Mouse (Mus musculus): ENCODE measurements around the gene Anks3. TPM values are rescaled to one million over a fixed set of nuclear protein-coding genes. Genes with fewer than 3 reads are reported as not detected.
A peak's percentile ranks its signal among the peaks of the same experiment; 100 is the strongest.

Anks3 gene
- total and polyA plus RNA-seq, 3 experiments, result 27.1 to 33.9 TPM; not detected in 1

- Histone ChIP-seq H3K27ac (ENCODE audit: control insufficient read depth, low read depth, low read length) (peak overlapping the region; percentile 45), H3K27me3 (ENCODE audit: control insufficient read depth in 1 of 2, insufficient read depth in 2 of 2, low read length in 2 of 2) (no peaks in the 10 kb centered on the region), H3K4me3 (ENCODE audit: control insufficient read depth in 1 of 2, insufficient read depth in 1 of 2, low read depth in 2 of 2, low read length in 2 of 2) (no peak overlapping the region), H3K79me2 (ENCODE audit: control insufficient read depth, insufficient read depth, low read length, poor library complexity) (no peaks in the 10 kb centered on the region), H3K9me3 (replicated peaks; ENCODE audit: insufficient read depth, low read length) (no peaks in the 10 kb centered on the region), H3K4me1 (ENCODE audit: control insufficient read depth in 1 of 2, insufficient read depth in 2 of 2, low read length in 2 of 2) (peaks cover 10 to 19% of the 10 kb centered on the region in 2 experiments), H3K36me3 (ENCODE audit: control insufficient read depth in 1 of 2, insufficient read depth in 2 of 2, low read length in 2 of 2) (peaks cover 0 to 15% of the 10 kb centered on the region in 2 experiments; a peak in 3 of 4 replicates), H3K9ac (ENCODE audit: control insufficient read depth, low read depth, low read length, poor library complexity, severe bottlenecking) (no peak overlapping the region)
- peak; percentile 75 for DNase-seq (ENCODE audit: low read depth, low spot score)
- TF ChIP-seq EP300 (IDR thresholded peaks at IDR 0.05; ENCODE audit: low read depth in 1 of 2, low read length in 2 of 2) (peak in 1 of 2 experiments; percentile 52; a peak in 1 of 4 replicates), SIN3A (IDR thresholded peaks at IDR 0.05; ENCODE audit: low read length) (peak; percentile 36; the same call in 1 of the 2 replicates), ZC3H11A (IDR thresholded peaks at IDR 0.05; ENCODE audit: low read depth, low read length) (no peak), MAX (IDR thresholded peaks at IDR 0.05; ENCODE audit: low read length) (peak; percentile 45; the same call in 1 of the 2 replicates), MEF2A (IDR thresholded peaks at IDR 0.05; ENCODE audit: extremely low read depth, insufficient replicate concordance, low read depth, low read length, poor library complexity, severe bottlenecking) (peak; percentile 81; the same call in 1 of the 2 replicates), MYB (IDR thresholded peaks at IDR 0.05; ENCODE audit: low read depth, low read length) (no peak), TBP (IDR thresholded peaks at IDR 0.05; ENCODE audit: low read depth, low read length) (no peak), HCFC1 (IDR thresholded peaks at IDR 0.05; ENCODE audit: low read depth, low read length) (no peak), SMC3 (IDR thresholded peaks at IDR 0.05; ENCODE audit: low read depth, low read length) (no peak), RCOR1 (IDR thresholded peaks at IDR 0.05; ENCODE audit: low read depth, low read length) (peak; percentile 42), ZNF384 (IDR thresholded peaks at IDR 0.05; ENCODE audit: low read depth, low read length) (no peak), MXI1 (IDR thresholded peaks at IDR 0.05; ENCODE audit: low read depth, low read length) (peak; percentile 44; the same call in 1 of the 2 replicates), GATA1 (IDR thresholded peaks at IDR 0.05; ENCODE audit: low read depth, low read length) (peak; percentile 60), MYC (IDR thresholded peaks at IDR 0.05; ENCODE audit: low read depth, low read length) (0 out of 2 replicates have a peak, but pooled peaks have one; percentile 40), ZKSCAN1 (IDR thresholded peaks at IDR 0.05; ENCODE audit: low read depth, low read length) (no peak), CHD2 (IDR thresholded peaks at IDR 0.05; ENCODE audit: low read length) (no peak), TAL1 (IDR thresholded peaks at IDR 0.05; ENCODE audit: low read length) (peak; percentile 84), ELF1 (IDR thresholded peaks at IDR 0.05; ENCODE audit: low read depth, low read length) (no peak), E2F4 (IDR thresholded peaks at IDR 0.05; ENCODE audit: borderline replicate concordance, low read depth, low read length) (no peak), ZMIZ1 (IDR thresholded peaks at IDR 0.05; ENCODE audit: low read depth, low read length) (no peak), MAZ (IDR thresholded peaks at IDR 0.05; ENCODE audit: low read depth, low read length) (no peak), KAT2A (conservative IDR thresholded peaks at IDR 0.05; ENCODE audit: low read depth, low read length) (no peak), GABPA (IDR thresholded peaks at IDR 0.05; ENCODE audit: low read depth, low read length) (no peak), JUND (IDR thresholded peaks at IDR 0.05; ENCODE audit: low read depth, low read length) (no peak), BHLHE40 (IDR thresholded peaks at IDR 0.05; ENCODE audit: borderline replicate concordance, low read depth, low read length) (peak; percentile 71), POLR2AphosphoS2 (IDR thresholded peaks at IDR 0.05; ENCODE audit: low read length) (no peak), UBTF (IDR thresholded peaks at IDR 0.05; ENCODE audit: borderline replicate concordance, insufficient read depth, low read depth, low read length) (no peak), POLR2AphosphoS5 (IDR thresholded peaks at IDR 0.05; ENCODE audit: borderline replicate concordance, low read depth, low read length) (no peak), CTCF (IDR thresholded peaks at IDR 0.05 in 2 of 3, conservative IDR thresholded peaks at IDR 0.05 in 1 of 3; ENCODE audit: control insufficient read depth in 1 of 3, insufficient read depth in 1 of 3, low read depth in 2 of 3, low read length in 3 of 3, poor library complexity in 1 of 3, severe bottlenecking in 1 of 3) (no peak), USF1 (IDR thresholded peaks at IDR 0.05; ENCODE audit: low read depth, low read length) (no peak), CHD1 (IDR thresholded peaks at IDR 0.05; ENCODE audit: low read depth, low read length) (no peak), NELFE (IDR thresholded peaks at IDR 0.05; ENCODE audit: low read depth, low read length) (no peak), RAD21 (IDR thresholded peaks at IDR 0.05; ENCODE audit: low read depth, low read length) (no peak), TCF12 (IDR thresholded peaks at IDR 0.05; ENCODE audit: low read depth, low read length) (peak; percentile 64), ETS1 (IDR thresholded peaks at IDR 0.05; ENCODE audit: low read depth, low read length) (no peak; the same call in 1 of the 2 replicates), MAFK (IDR thresholded peaks at IDR 0.05; ENCODE audit: borderline replicate concordance, low read depth, low read length) (no peak), POLR2A (IDR thresholded peaks at IDR 0.05; ENCODE audit: control insufficient read depth in 1 of 2, insufficient read depth in 1 of 2, low read depth in 1 of 2, low read length in 2 of 2, poor library complexity in 1 of 2) (no peak)
Measured at GRCm38 (mm10) chr16:4896249-4897027, 67.6 kb downstream of the Anks3 start.
